Mouse (Mus musculus) kidney, embryonic 14.5 days (tissue): ENCODE results near the gene Trpm4. TPM values are rescaled to one million over a fixed set of nuclear protein-coding genes. Genes with fewer than 3 reads are reported as not detected.
"Not testable (repeated sequence)": the region's sequence is repeated elsewhere in the genome, so short reads cannot be mapped to it uniquely, and the experiment has no call there.

Source experiments
- ATAC-seq: fragments of 200-750 bp; cut with Nextera tagmentation; 2 replicates; pipeline ENCODE4 v1.8.0; 2017; ENCODE audit warnings: moderate number of reproducible peaks, mild to moderate bottlenecking, moderate TSS enrichment, moderate library complexity; ENCODE audit not compliant: low FRiP score, low TSS enrichment
- H3K27ac ChIP-seq: fragments of 300-500 bp; sonication (generic); 2 replicates; pipeline ENCODE4 v1.5.1; 2014; ENCODE audit warnings: low read depth, mild to moderate bottlenecking, low read length, moderate library complexity, mixed read lengths
- H3K27me3 ChIP-seq: fragments of 300-500 bp; sonication (generic); 2 replicates; pipeline ENCODE4 v1.6.1; 2014; ENCODE audit warnings: mild to moderate bottlenecking, low read length; ENCODE audit not compliant: control insufficient read depth, insufficient read depth
- H3K36me3 ChIP-seq: fragments of 300-500 bp; sonication (generic); 2 replicates; pipeline ENCODE4 v1.6.1; 2014; ENCODE audit warnings: low read length, mixed read lengths; ENCODE audit not compliant: control insufficient read depth, insufficient read depth
- H3K4me1 ChIP-seq: fragments of 300-500 bp; sonication (generic); 2 replicates; pipeline ENCODE4 v1.6.1; 2014; ENCODE audit warnings: low read length, mixed read lengths; ENCODE audit not compliant: control insufficient read depth, insufficient read depth
- H3K4me2 ChIP-seq: fragments of 300-500 bp; sonication (generic); replicated peaks from 2 replicates; pipeline ENCODE4 v1.6.1; 2014; ENCODE audit warnings: low read depth, mild to moderate bottlenecking, low read length
- H3K4me3 ChIP-seq: fragments of 300-500 bp; sonication (generic); 2 replicates; pipeline ENCODE4 v1.5.1; 2014; ENCODE audit warnings: mild to moderate bottlenecking, low read length
- H3K9ac ChIP-seq: fragments of 300-500 bp; sonication (generic); 2 replicates; pipeline ENCODE4 v1.6.1; 2014; ENCODE audit warnings: low read depth, mild to moderate bottlenecking, low read length, moderate library complexity
- H3K9me3 ChIP-seq: fragments of 300-500 bp; sonication (generic); 2 replicates; pipeline ENCODE4 v1.6.1; 2016; ENCODE audit warnings: low read length; ENCODE audit not compliant: control insufficient read depth
- WGBS: fragments of 180-500 bp; shearing (Covaris S2); extraction: QIAGEN DNeasy Blood & Tissue Kit; methylation state at CpG from one replicate; pipeline ENCODE4 v1.1.7; 2014; 5-methylcytosine and 5-hydroxymethylcytosine counted together
- polyA plus RNA-seq: library from polyadenylated mRNA; unstranded; fragments of >200 nt; fragmentation: Nextera tagmentation; extraction: Ambion mirVana; gene quantifications from 2 replicates; pipeline ENCODE4 v1.2.1, GENCODE M21; 2014

Trpm4 gene
- polyA plus RNA-seq, 1 experiment from 2014 or later = 11.3 TPM

DNA sequence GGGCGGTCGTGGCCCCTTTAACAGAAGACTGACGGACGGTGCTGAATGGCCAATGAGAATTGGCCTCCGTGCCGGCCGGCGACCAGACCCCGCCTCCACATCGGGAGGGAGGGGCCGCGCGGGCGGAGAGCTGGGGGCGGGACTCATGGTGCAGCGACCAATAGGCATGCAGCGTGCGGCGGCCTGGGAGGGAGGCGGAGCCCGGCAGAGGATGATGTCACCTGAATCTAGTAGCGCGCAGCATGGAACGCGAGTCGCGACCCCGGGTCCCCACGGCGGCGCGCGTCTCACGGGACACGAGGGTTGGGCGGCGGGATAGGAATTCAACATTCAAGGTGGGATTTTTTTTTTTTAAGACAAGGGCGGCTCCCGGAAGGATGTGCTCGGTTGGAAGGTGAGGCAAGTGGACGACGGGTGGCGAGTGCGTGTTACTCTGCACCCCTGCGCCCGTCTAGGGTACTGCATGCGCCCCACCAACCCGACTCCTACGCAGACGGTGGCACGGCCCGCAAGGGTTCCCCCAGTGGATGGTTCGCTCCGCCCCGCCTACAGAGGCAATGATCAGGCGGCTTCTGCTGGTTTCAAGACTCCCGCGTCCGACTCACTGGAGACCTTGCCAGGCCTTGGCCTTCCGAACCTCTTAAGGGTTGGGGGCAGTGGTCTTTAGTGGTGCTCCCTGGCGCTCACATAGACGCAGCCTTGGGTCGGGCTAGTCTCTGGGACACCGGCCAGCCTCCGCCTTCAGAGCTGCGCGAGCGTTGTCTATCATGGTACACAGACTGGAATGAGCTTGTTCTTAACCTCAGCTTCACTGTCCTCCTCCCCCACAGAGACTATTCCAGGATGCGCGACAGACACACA is 33.7 kb upstream of the Trpm4 start:
- Histone ChIP-seq H3K9me3 (no peaks in the 10 kb centered on the region), H3K4me1 (peaks cover 24% of the 10 kb centered on the region), H3K4me2 (peak overlapping the region; percentile 100), H3K27ac (no peak overlapping the region), H3K9ac (peak overlapping the region; percentile 54), H3K4me3 (peak overlapping the region; percentile 56), H3K27me3 (peaks cover 60% of the 10 kb centered on the region), H3K36me3 (peaks cover 3% of the 10 kb centered on the region; the same call in 1 of the 2 replicates)
- WGBS = under 1% methylated on average over 68 of the region's 70 CpGs
- peak; percentile 85 for ATAC-seq

DNA sequence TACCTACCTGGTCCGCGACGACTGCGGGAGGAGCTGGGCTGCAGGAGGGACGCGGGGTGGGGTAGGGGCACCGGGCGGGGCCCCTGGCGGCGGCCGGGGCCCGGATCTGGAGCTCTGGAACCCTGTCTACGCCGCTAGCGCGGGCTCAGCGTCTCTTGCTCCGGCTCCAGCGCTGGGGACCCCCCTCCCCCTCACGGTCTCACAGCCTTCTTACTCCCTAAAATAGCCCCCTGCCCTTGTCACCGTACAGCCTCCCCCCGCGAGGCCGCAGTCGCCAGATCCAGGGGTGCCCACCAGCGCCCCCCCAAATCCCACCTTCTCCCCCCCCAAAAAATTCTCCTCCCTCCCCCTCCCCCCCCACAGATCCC is 33.1 kb upstream of the Trpm4 start, which contains the start of gene Ppfia3:
Ppfia3 (minus strand) TSS at position 368 of the 368 bp plus-strand sequence.
- no peak within 1 kb of the TSS for H3K27ac ChIP-seq
- no peaks in the 10 kb centered on the region for H3K36me3 ChIP-seq
- H3K4me1 ChIP-seq = peaks cover 28% of the 10 kb centered on the region
- WGBS = 0% methylated on average over 7 of the region's 26 CpGs
- peak within 1 kb of the TSS; percentile 56 for H3K4me3 ChIP-seq
- H3K9me3 ChIP-seq = no peaks in the 10 kb centered on the region
- peak; percentile 11 for ATAC-seq
- peaks cover 66% of the 10 kb centered on the region for H3K27me3 ChIP-seq
- H3K4me2 ChIP-seq = peak within 1 kb of the TSS; percentile 100
- peak within 1 kb of the TSS; percentile 54 for H3K9ac ChIP-seq

DNA sequence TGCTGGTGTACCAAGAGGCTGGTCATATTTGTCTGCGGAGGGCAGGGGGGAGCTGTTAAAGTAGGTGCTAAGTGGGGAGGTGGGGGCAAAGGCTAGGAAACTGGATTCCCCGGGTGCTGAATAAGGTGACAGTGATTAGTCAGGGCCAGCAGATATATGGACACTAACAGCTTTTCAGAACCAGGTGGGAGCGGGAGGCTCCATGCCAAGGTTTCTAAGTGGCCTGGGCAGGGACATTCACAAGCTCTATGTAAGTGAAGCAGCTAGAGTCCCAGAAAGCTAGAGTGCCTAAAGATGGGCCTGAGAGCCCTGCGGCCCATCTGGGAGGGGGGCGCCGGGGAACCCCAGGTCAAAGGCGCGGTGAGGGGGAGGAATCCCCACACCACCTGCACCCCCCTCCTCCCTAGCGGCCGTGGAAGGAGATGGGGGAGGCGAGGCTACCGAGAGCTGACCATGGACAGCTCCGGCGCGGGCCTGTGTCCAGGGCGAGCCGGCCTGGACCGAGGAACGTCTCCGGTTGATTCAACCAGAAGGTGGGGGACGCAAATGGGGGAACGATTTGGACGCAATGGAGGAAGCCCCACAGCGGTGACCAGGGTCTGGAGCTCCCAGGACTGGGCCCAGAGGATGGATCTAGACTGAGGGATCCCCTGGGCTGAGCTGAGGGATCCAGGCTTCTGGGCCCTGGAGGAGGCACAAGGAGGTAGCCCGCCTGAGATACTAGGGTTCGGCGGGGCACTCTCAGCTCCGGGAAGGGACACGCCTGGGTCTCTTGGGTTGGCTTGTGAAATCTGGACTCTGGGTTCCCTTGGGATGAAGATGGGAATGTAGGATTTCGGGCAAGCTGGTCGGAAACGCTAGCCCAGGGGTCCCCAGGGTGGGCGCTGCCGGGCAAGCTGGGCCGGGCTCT is 32.4 kb upstream of the Trpm4 start:
- Histone ChIP-seq H3K36me3 (no peaks in the 10 kb centered on the region), H3K9me3 (no peaks in the 10 kb centered on the region), H3K27ac (no peak overlapping the region), H3K9ac (peak overlapping the region; percentile 43), H3K4me1 (peaks cover 28% of the 10 kb centered on the region), H3K4me3 (peak overlapping the region; percentile 56), H3K4me2 (peak overlapping the region; percentile 100), H3K27me3 (peaks cover 69% of the 10 kb centered on the region)
- no peak for ATAC-seq
- WGBS = 4% methylated on average over 31 of the region's 35 CpGs

DNA sequence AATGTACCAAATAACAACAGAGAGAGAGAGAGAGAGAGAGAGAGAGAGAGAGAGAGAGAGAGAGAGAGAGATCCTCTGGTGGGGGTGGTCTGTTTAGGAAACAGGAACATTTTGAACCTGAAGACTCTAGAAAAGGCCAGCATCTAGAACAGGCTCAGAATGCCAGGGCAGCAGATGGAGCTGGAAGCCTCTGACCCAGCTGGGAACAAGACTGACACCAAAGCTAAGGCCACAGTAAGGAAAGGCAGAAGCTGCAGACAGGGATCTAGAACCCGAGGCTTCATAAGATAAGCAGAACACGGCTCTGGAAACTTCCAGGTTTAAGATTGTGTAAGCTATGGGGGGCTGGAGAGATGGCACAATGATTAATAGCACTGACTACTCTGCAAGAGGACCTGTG is 30.4 kb upstream of the Trpm4 start:
- Histone ChIP-seq H3K4me1 (peaks cover 17% of the 10 kb centered on the region; the same call in 1 of the 2 replicates), H3K27me3 (peaks cover 68% of the 10 kb centered on the region), H3K9ac (no peak overlapping the region), H3K4me2 (no peak overlapping the region), H3K4me3 (no peak overlapping the region), H3K27ac (no peak overlapping the region), H3K36me3 (no peaks in the 10 kb centered on the region), H3K9me3 (no peaks in the 10 kb centered on the region)
- WGBS = 88% methylated on average over 2 of the region's 2 CpGs
- no peak for ATAC-seq

DNA sequence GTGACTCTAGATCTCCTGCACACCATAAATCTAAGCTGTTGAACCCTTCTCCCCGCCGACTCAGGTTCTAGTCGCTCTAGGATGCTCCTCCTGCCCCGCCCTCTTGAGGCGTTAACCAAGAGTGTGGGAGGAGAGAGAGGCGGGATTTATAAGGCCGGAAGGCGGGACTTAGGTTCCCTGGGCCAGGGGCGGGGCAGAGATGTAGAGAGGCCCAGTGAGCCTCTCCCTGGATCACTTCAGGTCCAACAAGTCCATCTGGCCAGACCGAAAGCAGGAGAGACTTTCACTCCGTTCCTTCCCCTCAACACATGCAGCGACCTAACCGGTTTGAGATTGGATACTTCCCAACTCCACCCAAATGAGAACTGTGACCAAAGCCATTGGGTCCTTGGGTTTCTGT is 29.2 kb upstream of the Trpm4 start:
- Histone ChIP-seq H3K9ac (no peak overlapping the region), H3K27ac (no peak overlapping the region), H3K36me3 (no peaks in the 10 kb centered on the region), H3K4me3 (no peak overlapping the region), H3K27me3 (peaks cover 62% of the 10 kb centered on the region), H3K9me3 (no peaks in the 10 kb centered on the region), H3K4me2 (no peak overlapping the region), H3K4me1 (peaks cover 15% of the 10 kb centered on the region; the same call in 1 of the 2 replicates)
- no peak for ATAC-seq
- 5% methylated on average over 13 of the region's 13 CpGs for WGBS

DNA sequence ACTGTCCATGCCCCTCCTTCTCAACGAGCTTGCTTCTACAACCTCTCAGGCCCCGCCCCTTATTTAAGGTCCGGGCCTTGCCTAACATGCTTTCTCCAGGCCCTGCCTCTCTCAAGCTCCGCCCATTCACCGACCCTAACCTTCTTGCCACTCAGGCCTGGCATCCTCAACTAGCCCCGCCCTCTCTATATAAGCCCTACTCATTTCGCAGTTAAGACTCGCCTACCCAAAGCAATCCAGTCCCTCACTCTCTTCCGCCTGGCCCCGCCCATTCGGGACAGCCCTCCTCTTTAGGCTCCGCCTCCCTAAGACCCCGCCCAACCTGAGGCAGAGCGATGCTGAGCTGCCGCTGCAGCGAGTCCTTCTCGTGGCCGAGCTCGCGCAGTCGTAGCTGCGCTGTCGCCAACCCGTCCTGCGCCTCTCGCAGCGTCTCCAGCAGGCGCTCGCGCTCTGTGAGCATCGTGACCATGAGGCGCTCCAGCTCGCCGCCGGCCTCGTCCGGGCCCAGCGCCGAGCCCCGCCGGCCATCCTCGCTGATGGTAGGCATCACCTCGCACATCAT is 27.7 kb upstream of the Trpm4 start:
- peak overlapping the region; percentile 50 for H3K9ac ChIP-seq
- H3K36me3 ChIP-seq = no peaks in the 10 kb centered on the region
- H3K27me3 ChIP-seq = peaks cover 59% of the 10 kb centered on the region
- H3K27ac ChIP-seq = no peak overlapping the region
- H3K4me3 ChIP-seq = peak overlapping the region; percentile 44
- peaks cover 10% of the 10 kb centered on the region; the same call in 1 of the 2 replicates for H3K4me1 ChIP-seq
- WGBS = under 1% methylated on average over 43 of the region's 43 CpGs
- ATAC-seq = peak; percentile 80
- H3K4me2 ChIP-seq = peak overlapping the region; percentile 77
- no peaks in the 10 kb centered on the region for H3K9me3 ChIP-seq

DNA sequence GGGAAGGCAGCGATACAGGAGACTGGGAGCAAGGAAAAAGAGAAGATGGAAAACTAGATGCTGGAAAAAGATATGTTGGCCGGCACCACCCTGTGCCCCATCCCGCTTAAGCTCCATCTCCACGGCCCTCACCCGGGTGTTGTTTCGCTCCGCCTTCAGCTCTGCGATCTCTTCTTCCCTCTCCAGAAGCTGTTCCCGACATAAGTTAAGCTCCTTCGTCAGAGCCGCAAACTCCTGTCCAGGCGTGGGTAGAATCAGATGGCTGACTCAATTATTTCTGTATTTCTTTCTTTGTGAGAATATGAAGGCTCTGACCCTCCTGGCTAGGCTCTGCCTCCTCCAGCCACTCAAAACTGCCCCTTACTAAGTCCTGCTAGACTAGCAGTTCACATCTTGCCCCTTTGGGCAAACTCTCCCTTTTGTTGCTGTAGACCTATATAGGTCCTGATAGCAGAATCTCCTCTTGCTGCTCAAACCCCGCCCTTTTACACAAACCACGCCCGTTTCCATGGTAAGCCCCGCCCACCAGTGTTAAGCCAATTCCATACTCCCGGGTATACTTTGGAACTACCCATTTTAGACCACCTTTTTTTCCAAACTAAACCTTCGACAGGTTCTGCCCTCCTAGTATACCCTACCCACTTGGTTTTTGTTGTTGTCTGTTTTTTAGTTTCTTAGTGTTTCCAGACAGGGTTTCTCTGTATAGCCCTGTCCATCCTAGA is 27.0 kb upstream of the Trpm4 start:
- WGBS = 53% methylated on average over 18 of the region's 18 CpGs
- 0 out of 2 replicates have a peak, but pooled peaks have one; percentile 8 for ATAC-seq
- Histone ChIP-seq H3K9me3 (no peaks in the 10 kb centered on the region), H3K4me2 (no peak overlapping the region), H3K27me3 (peaks cover 51% of the 10 kb centered on the region), H3K27ac (no peak overlapping the region), H3K36me3 (no peaks in the 10 kb centered on the region), H3K4me3 (peak overlapping the region; percentile 44), H3K4me1 (peaks cover 4% of the 10 kb centered on the region; the same call in 1 of the 2 replicates), H3K9ac (no peak overlapping the region)

DNA sequence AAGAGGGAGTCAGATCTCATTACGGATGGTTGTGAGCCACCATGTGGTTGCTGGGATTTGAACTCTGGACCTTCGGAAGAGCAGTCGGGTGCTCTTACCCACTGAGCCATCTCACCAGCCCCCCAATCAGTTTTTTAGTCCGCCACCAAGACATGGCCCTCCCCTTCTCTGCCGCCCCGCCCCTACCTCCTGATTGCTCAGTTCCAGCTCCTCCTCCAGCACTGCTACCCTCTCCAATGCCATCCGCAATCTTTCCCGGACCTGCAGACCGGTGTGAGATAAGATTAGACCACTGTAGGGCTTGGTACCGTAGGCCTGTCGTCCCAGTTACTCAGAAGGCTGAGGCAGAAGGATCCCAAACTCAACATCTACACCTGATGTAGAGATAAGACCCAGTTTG is 25.5 kb upstream of the Trpm4 start:
- H3K4me3 ChIP-seq, H3K36me3 ChIP-seq, H3K27ac ChIP-seq, H3K9ac ChIP-seq, ATAC-seq, H3K9me3 ChIP-seq, H3K4me2 ChIP-seq, H3K4me1 ChIP-seq: not testable (repeated sequence)
- 65% methylated on average over 10 of the region's 11 CpGs for whole genome bisulfite sequencing
- H3K27me3 ChIP-seq = peaks cover 38% of the 10 kb centered on the region
